Comparison of ENCODE assay signal across 11 mouse cellular contexts in the genomic region with DNA sequence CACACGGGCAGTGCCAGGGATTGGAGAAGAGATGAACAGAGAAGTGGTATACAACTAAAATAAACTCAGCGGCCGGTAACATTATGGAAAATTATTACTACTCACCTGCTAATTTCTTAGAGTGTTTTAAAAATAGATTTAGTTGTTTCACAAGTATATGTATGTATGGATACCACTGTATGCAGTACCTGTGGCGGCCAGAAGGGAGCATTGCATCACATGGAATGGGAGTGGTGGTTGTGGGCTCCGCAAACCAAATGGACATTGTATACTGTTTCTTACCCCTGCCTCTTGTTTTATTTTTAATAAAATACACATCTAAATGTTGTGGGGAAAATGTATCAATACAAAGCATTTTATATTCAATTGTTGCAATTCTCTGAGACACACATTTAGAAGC.
DNase-seq lines count a peak whose midpoint lies in the region; ATAC-seq and TF ChIP-seq lines count a peak whose summit lies in the region.
"Had no signal": no experiment of that assay in that cellular context is flagged by ENCODE, and none has a peak within 500 bp of the region (broad histone marks: within the 10 kb centered on the region; RNA-seq: fewer than 3 reads in every experiment).

No protein-coding gene starts in this region.

- H3K4me1 ChIP-seq in heart, adult 2 months (ENCODE audit: control insufficient read depth, insufficient read depth, low read length), result no peaks in the 10 kb centered on the region
- no peaks in the 10 kb centered on the region for H3K4me1 ChIP-seq in lung, embryonic 14.5 days (ENCODE audit: insufficient read depth)
- no peaks in the 10 kb centered on the region for H3K4me1 ChIP-seq in midbrain, postnatal 0 days (ENCODE audit: insufficient read depth, low read length)
- H3K4me1 ChIP-seq: midbrain, embryonic 12.5 days had no signal

- H3K36me3 ChIP-seq in heart, adult 2 months (ENCODE audit: control insufficient read depth, insufficient read depth, low read length), result no peaks in the 10 kb centered on the region
- no peaks in the 10 kb centered on the region for H3K36me3 ChIP-seq in lung, embryonic 14.5 days (ENCODE audit: insufficient read depth)
- H3K36me3 ChIP-seq in midbrain, postnatal 0 days (ENCODE audit: insufficient read depth, low read length), result no peaks in the 10 kb centered on the region
- H3K36me3 ChIP-seq: midbrain, embryonic 12.5 days had no signal

- no peak for DNase-seq in heart, adult 2 months
- no peak for DNase-seq in heart, postnatal 36 days
- DNase-seq in lung, embryonic 14.5 days, result peak; percentile 65
- no peak for DNase-seq in lung, postnatal 4 days
- DNase-seq in R1 (ENCODE audit: low read depth, low spot score), result peak; percentile 44
- DNase-seq in midbrain, postnatal 0 days (ENCODE audit: low spot score), result peak; percentile 38
- no peak for DNase-seq in spleen, postnatal 4 days (ENCODE audit: low spot score in 2 of 2)
- DNase-seq in layer of hippocampus, postnatal 25 days (ENCODE audit: extremely low spot score in 1 of 2, low spot score in 1 of 2), result no peak
- DNase-seq: thymus, adult 2 months had no signal

- no peak overlapping the region for H3K4me3 ChIP-seq in heart, adult 2 months
- H3K4me3 ChIP-seq in lung, embryonic 14.5 days (ENCODE audit: low read depth, low read length), result no peak overlapping the region
- no peak overlapping the region for H3K4me3 ChIP-seq in midbrain, postnatal 0 days (ENCODE audit: low read depth, low read length)
- H3K4me3 ChIP-seq: midbrain, embryonic 12.5 days had no signal

- H3K79me2 ChIP-seq in heart, adult 2 months (replicated peaks; ENCODE audit: control insufficient read depth, insufficient read depth, low read length), result no peaks in the 10 kb centered on the region

- TF ChIP-seq EP300 in heart, adult 2 months (IDR thresholded peaks at IDR 0.05; ENCODE audit: insufficient read depth, low read depth, low read length), result no peak

- H3K9me3 ChIP-seq in lung, embryonic 14.5 days (ENCODE audit: low read depth, low read length), result no peaks in the 10 kb centered on the region
- no peaks in the 10 kb centered on the region for H3K9me3 ChIP-seq in midbrain, postnatal 0 days (ENCODE audit: low read length)
- H3K9me3 ChIP-seq: midbrain, embryonic 12.5 days had no signal

- no peaks in the 10 kb centered on the region for H3K27me3 ChIP-seq in heart, adult 2 months (ENCODE audit: control insufficient read depth, insufficient read depth, low read length)
- no peaks in the 10 kb centered on the region for H3K27me3 ChIP-seq in lung, embryonic 14.5 days (ENCODE audit: insufficient read depth, low read length)
- no peaks in the 10 kb centered on the region for H3K27me3 ChIP-seq in midbrain, postnatal 0 days (ENCODE audit: insufficient read depth, low read length)
- H3K27me3 ChIP-seq: midbrain, embryonic 12.5 days had no signal

- no peak overlapping the region for H3K9ac ChIP-seq in heart, adult 2 months (ENCODE audit: low read depth, low read length)
- H3K9ac ChIP-seq in lung, embryonic 14.5 days, result no peak overlapping the region
- H3K9ac ChIP-seq in midbrain, postnatal 0 days (replicated peaks; ENCODE audit: low read length, poor library complexity, severe bottlenecking), result no peak overlapping the region
- H3K9ac ChIP-seq: midbrain, embryonic 12.5 days had no signal

- no peak overlapping the region for H3K4me2 ChIP-seq in lung, embryonic 14.5 days
- no peak overlapping the region for H3K4me2 ChIP-seq in midbrain, postnatal 0 days (ENCODE audit: low read depth, low read length, poor library complexity, severe bottlenecking)
- H3K4me2 ChIP-seq: midbrain, embryonic 12.5 days had no signal

- 75% methylated on average over 5 of the region's 5 CpGs for WGBS in heart, adult 2 months
- WGBS in lung, embryonic 14.5 days, result 69% methylated on average over 5 of the region's 5 CpGs
- 75% methylated on average over 5 of the region's 5 CpGs for WGBS in midbrain, postnatal 0 days

- H3K27ac ChIP-seq in heart, adult 2 months, result no peak overlapping the region
- no peak overlapping the region for H3K27ac ChIP-seq in lung, embryonic 14.5 days (ENCODE audit: low read depth)
- H3K27ac ChIP-seq in midbrain, postnatal 0 days (ENCODE audit: low read depth, low read length), result no peak overlapping the region
- H3K27ac ChIP-seq: midbrain, embryonic 12.5 days had no signal

- no peak for ATAC-seq in lung, embryonic 14.5 days (ENCODE audit: insufficient read depth)
- no peak for ATAC-seq in midbrain, postnatal 0 days (ENCODE audit: low FRiP score)
- ATAC-seq: intestine, embryonic 16.5 days had no signal

- peak; percentile 58 for TF ChIP-seq CTCF in heart, adult 2 months (IDR thresholded peaks at IDR 0.05)
- peak; percentile 74 for TF ChIP-seq CTCF in lung, embryonic 14.5 days (IDR thresholded peaks at IDR 0.05; ENCODE audit: low read depth)
- TF ChIP-seq CTCF in midbrain, postnatal 0 days (IDR thresholded peaks at IDR 0.05), result peak; percentile 69

- intact Hi-C loops in heart, adult 2 months (cut with DNase I), result loop anchor here (5.0 to 10.0 kb wide), 2 partner anchors 171 to 398 kb away; no protein-coding TSS in a partner anchor
- intact Hi-C loops in heart, postnatal 36 days (cut with DNase I), result no loop called here

- no peak for TF ChIP-seq POLR2A in heart, adult 2 months (IDR thresholded peaks at IDR 0.05; ENCODE audit: insufficient read depth, low read depth, low read length)

Comparison
In these comparisons a context has a peak if more than half of its experiments do, and no peak if none do; other contexts are left out.
1. DNase-seq: peak in lung, embryonic 14.5 days (single experiment), R1 (single experiment) and midbrain, postnatal 0 days (single experiment); none in heart, adult 2 months (0 of 2), heart, postnatal 36 days (0 of 2), lung, postnatal 4 days (0 of 2), spleen, postnatal 4 days (0 of 2) and layer of hippocampus, postnatal 25 days (0 of 2).
2. Peak in every context shown above with its lines, with median percentiles within 50 percentile points of each other: CTCF ChIP-seq.